ENCODE assay signal across 8 mouse cellular contexts in genomic region chr2:152930276-152930675, GRCm38 (mm10). TPM values are rescaled to one million over a fixed set of nuclear protein-coding genes. Genes with fewer than 3 reads are reported as not detected.
DNase-seq lines count a peak whose midpoint lies in the region; ATAC-seq lines count a peak whose summit lies in the region.

No protein-coding gene starts in this region.

- no peak for ATAC-seq in hindbrain, embryonic 14.5 days (ENCODE audit: low FRiP score)
- ATAC-seq in hindbrain, embryonic 16.5 days = no peak
- ATAC-seq in heart, embryonic 14.5 days (ENCODE audit: insufficient number of reproducible peaks, insufficient read depth, low FRiP score, low read depth) = peak; percentile 20; the same call in 1 of the 2 replicates
- no peak for ATAC-seq in neural tube, embryonic 15.5 days (ENCODE audit: low FRiP score)

- H3K27me3 ChIP-seq in hindbrain, embryonic 14.5 days (ENCODE audit: control insufficient read depth, insufficient read depth, low read length) = no peaks in the 10 kb centered on the region
- H3K27me3 ChIP-seq in hindbrain, embryonic 16.5 days (replicated peaks; ENCODE audit: control insufficient read depth, insufficient read depth, low read length) = no peaks in the 10 kb centered on the region
- 0 out of 2 replicates have a peak, but pooled peaks cover 1% of the 10 kb centered on the region for H3K27me3 ChIP-seq in heart, embryonic 14.5 days (ENCODE audit: control insufficient read depth, insufficient read depth, low read length)
- H3K27me3 ChIP-seq in neural tube, embryonic 15.5 days (replicated peaks) = peaks cover under 1% of the 10 kb centered on the region; the same call in 1 of the 2 replicates

- no peak overlapping the region for H3K9ac ChIP-seq in hindbrain, embryonic 14.5 days
- H3K9ac ChIP-seq in hindbrain, embryonic 16.5 days (ENCODE audit: low read depth, low read length) = no peak overlapping the region
- no peak overlapping the region; the same call in 1 of the 2 replicates for H3K9ac ChIP-seq in heart, embryonic 14.5 days (ENCODE audit: low read length)
- H3K9ac ChIP-seq in neural tube, embryonic 15.5 days (replicated peaks) = no peak overlapping the region

- H3K9me3 ChIP-seq in hindbrain, embryonic 14.5 days (ENCODE audit: control insufficient read depth, low read length) = no peaks in the 10 kb centered on the region
- no peaks in the 10 kb centered on the region for H3K9me3 ChIP-seq in hindbrain, embryonic 16.5 days (ENCODE audit: control insufficient read depth, low read length)
- H3K9me3 ChIP-seq in heart, embryonic 14.5 days (ENCODE audit: control insufficient read depth, low read length) = no peaks in the 10 kb centered on the region
- no peaks in the 10 kb centered on the region for H3K9me3 ChIP-seq in neural tube, embryonic 15.5 days (replicated peaks)

- H3K36me3 ChIP-seq in hindbrain, embryonic 14.5 days (replicated peaks; ENCODE audit: control insufficient read depth, insufficient read depth) = no peaks in the 10 kb centered on the region
- no peaks in the 10 kb centered on the region for H3K36me3 ChIP-seq in hindbrain, embryonic 16.5 days (ENCODE audit: control insufficient read depth, insufficient read depth, low read length)
- no peaks in the 10 kb centered on the region for H3K36me3 ChIP-seq in heart, embryonic 14.5 days (ENCODE audit: control insufficient read depth, insufficient read depth, low read length)
- no peaks in the 10 kb centered on the region for H3K36me3 ChIP-seq in neural tube, embryonic 15.5 days

- no peak overlapping the region for H3K4me2 ChIP-seq in hindbrain, embryonic 14.5 days (replicated peaks)
- H3K4me2 ChIP-seq in hindbrain, embryonic 16.5 days (ENCODE audit: low read length) = no peak overlapping the region
- peak overlapping the region; percentile 39; the same call in 1 of the 2 replicates for H3K4me2 ChIP-seq in heart, embryonic 14.5 days (ENCODE audit: low read length)
- H3K4me2 ChIP-seq in neural tube, embryonic 15.5 days = no peak overlapping the region

- no peak for DNase-seq in hindbrain, embryonic 14.5 days (ENCODE audit: low spot score)
- DNase-seq in NIH3T3 (ENCODE audit: low read depth) = peak; percentile 53
- peak; percentile 53 to 62 for DNase-seq in kidney, postnatal 25 days
- DNase-seq in cerebellum, adult 8-10 months = no peak
- no peak for DNase-seq in thymus, postnatal 25 days

- no peak overlapping the region for H3K4me3 ChIP-seq in hindbrain, embryonic 14.5 days (replicated peaks; ENCODE audit: low read length)
- no peak overlapping the region for H3K4me3 ChIP-seq in hindbrain, embryonic 16.5 days (ENCODE audit: low read length)
- no peak overlapping the region for H3K4me3 ChIP-seq in heart, embryonic 14.5 days (ENCODE audit: control insufficient read depth in 1 of 2, insufficient read depth in 1 of 2, low read depth in 1 of 2, low read length in 2 of 2)
- no peak overlapping the region for H3K4me3 ChIP-seq in neural tube, embryonic 15.5 days (replicated peaks)

- WGBS in hindbrain, embryonic 14.5 days = 42% methylated on average over 2 of the region's 2 CpGs
- 43% methylated on average over 2 of the region's 2 CpGs for WGBS in hindbrain, embryonic 16.5 days
- WGBS in heart, embryonic 14.5 days = 40% methylated on average over 2 of the region's 2 CpGs
- WGBS in neural tube, embryonic 15.5 days = 35% methylated on average over 2 of the region's 2 CpGs

- 0 out of 2 replicates have a peak overlapping the region, but pooled peaks have one; percentile 12 for H3K27ac ChIP-seq in hindbrain, embryonic 14.5 days
- no peak overlapping the region for H3K27ac ChIP-seq in hindbrain, embryonic 16.5 days (ENCODE audit: low read depth, low read length)
- H3K27ac ChIP-seq in heart, embryonic 14.5 days (replicated peaks in 1 of 2; ENCODE audit: control insufficient read depth in 1 of 2, insufficient read depth in 1 of 2, low read depth in 2 of 2, low read length in 2 of 2) = peak overlapping the region in 1 of 2 experiments; percentile 70; a peak in 2 of 4 replicates
- H3K27ac ChIP-seq in neural tube, embryonic 15.5 days (replicated peaks) = no peak overlapping the region

- no peaks in the 10 kb centered on the region for H3K4me1 ChIP-seq in hindbrain, embryonic 14.5 days (replicated peaks; ENCODE audit: control insufficient read depth, insufficient read depth, low read length)
- H3K4me1 ChIP-seq in hindbrain, embryonic 16.5 days (ENCODE audit: control insufficient read depth, insufficient read depth, low read depth, low read length) = no peaks in the 10 kb centered on the region
- H3K4me1 ChIP-seq in heart, embryonic 14.5 days (ENCODE audit: control insufficient read depth in 2 of 2, insufficient read depth in 2 of 2, low read length in 2 of 2) = peaks cover 25 to 32% of the 10 kb centered on the region in 2 experiments
- H3K4me1 ChIP-seq in neural tube, embryonic 15.5 days = no peaks in the 10 kb centered on the region

RNA-seq across cellular contexts. Expression of gene Foxs1, which starts 2.7 kb away (rescaled TPM):
- polyA plus RNA-seq in hindbrain, embryonic 14.5 days (2014; fragmentation: Nextera tagmentation; extraction: Ambion mirVana) = 3.5 and 4.9 TPM in 2 replicates
- polyA plus RNA-seq in hindbrain, embryonic 16.5 days (2015; fragmentation: Nextera tagmentation; extraction: Ambion mirVana) = 4.2 and 4.5 TPM in 2 replicates
- 5.3 and 5.6 TPM in 2 replicates for polyA plus RNA-seq in heart, embryonic 14.5 days (2014; fragmentation: Nextera tagmentation; extraction: Ambion mirVana)
- polyA plus RNA-seq in neural tube, embryonic 15.5 days (2015; fragmentation: Nextera tagmentation; extraction: Ambion mirVana) = 4.0 and 4.3 TPM in 2 replicates

RNA-seq across cellular contexts. Expression of gene Mylk2, which starts 19.1 kb away (rescaled TPM):
- polyA plus RNA-seq in hindbrain, embryonic 14.5 days (2014; fragmentation: Nextera tagmentation; extraction: Ambion mirVana) = not detected in 2 replicates
- polyA plus RNA-seq in hindbrain, embryonic 16.5 days (2015; fragmentation: Nextera tagmentation; extraction: Ambion mirVana) = 0.21 and 0.44 TPM in 2 replicates
- not detected in 2 replicates for polyA plus RNA-seq in heart, embryonic 14.5 days (2014; fragmentation: Nextera tagmentation; extraction: Ambion mirVana)
- 0.08 and 0.29 TPM in 2 replicates for polyA plus RNA-seq in neural tube, embryonic 15.5 days (2015; fragmentation: Nextera tagmentation; extraction: Ambion mirVana)

RNA-seq across cellular contexts. Expression of gene Dusp15, which starts 21.2 kb away (rescaled TPM):
- 8.8 and 11.0 TPM in 2 replicates for polyA plus RNA-seq in hindbrain, embryonic 14.5 days (2014; fragmentation: Nextera tagmentation; extraction: Ambion mirVana)
- polyA plus RNA-seq in hindbrain, embryonic 16.5 days (2015; fragmentation: Nextera tagmentation; extraction: Ambion mirVana) = 11.6 and 13.6 TPM in 2 replicates
- polyA plus RNA-seq in heart, embryonic 14.5 days (2014; fragmentation: Nextera tagmentation; extraction: Ambion mirVana) = not detected in 2 replicates
- 10.5 and 13.5 TPM in 2 replicates for polyA plus RNA-seq in neural tube, embryonic 15.5 days (2015; fragmentation: Nextera tagmentation; extraction: Ambion mirVana)

RNA-seq across cellular contexts. Expression of gene Ttll9, which starts 32.0 kb away (rescaled TPM):
- 8.0 and 11.2 TPM in 2 replicates for polyA plus RNA-seq in hindbrain, embryonic 14.5 days (2014; fragmentation: Nextera tagmentation; extraction: Ambion mirVana)
- polyA plus RNA-seq in hindbrain, embryonic 16.5 days (2015; fragmentation: Nextera tagmentation; extraction: Ambion mirVana) = 9.2 and 10.5 TPM in 2 replicates
- 0.30 TPM in 1 of 2 replicates, not detected in the other for polyA plus RNA-seq in heart, embryonic 14.5 days (2014; fragmentation: Nextera tagmentation; extraction: Ambion mirVana)
- polyA plus RNA-seq in neural tube, embryonic 15.5 days (2015; fragmentation: Nextera tagmentation; extraction: Ambion mirVana) = 8.1 and 8.7 TPM in 2 replicates

Comparison
In these comparisons a context has a peak if more than half of its experiments do, and no peak if none do; other contexts are left out.
1. DNase-seq: peak in NIH3T3 (single experiment) and kidney, postnatal 25 days (2 of 2); none in hindbrain, embryonic 14.5 days (single experiment), cerebellum, adult 8-10 months (single experiment) and thymus, postnatal 25 days (single experiment).